Mouse (Mus musculus) heart, postnatal 0 days (tissue): Measurements from ENCODE around the gene Prss42.

Source experiments
- CTCF ChIP-seq: IDR thresholded peaks from 2 replicates; pipeline ENCODE4 v1.5.1; 2016; ENCODE audit warnings: antibody characterized with exemption, control low read depth, low read depth
- EP300 ChIP-seq: IDR thresholded peaks from 2 replicates; pipeline ENCODE4 v1.6.1; 2016; ENCODE audit warnings: antibody characterized with exemption, low read depth

DNA sequence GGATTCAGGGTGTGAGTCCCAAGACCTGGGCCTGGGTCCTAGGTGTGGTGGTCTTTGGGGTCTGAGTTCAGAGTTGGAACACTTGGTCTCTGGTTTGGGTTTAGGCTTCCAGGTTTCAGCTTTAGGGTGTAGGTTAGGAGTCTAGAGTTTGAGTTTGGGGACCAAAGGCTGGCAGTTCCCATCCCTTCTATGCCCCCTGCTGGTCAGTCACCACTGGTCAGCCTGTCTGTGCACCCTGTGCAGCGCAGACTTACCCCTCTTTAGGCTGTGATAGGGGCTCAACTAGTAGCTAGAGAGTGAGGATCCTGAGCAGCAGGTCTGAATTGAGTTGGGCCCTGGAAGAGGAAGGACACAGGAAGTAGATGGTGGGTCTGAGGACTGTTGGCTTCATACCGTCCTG, 38.7 kb upstream of the Prss42 start:
- peak; percentile 80 for TF ChIP-seq CTCF
- TF ChIP-seq EP300, result no peak
